Mouse (Mus musculus) embryonic facial prominence, embryonic 11.5 days (tissue): ENCODE results near the gene Spry1. TPM values are rescaled to one million over a fixed set of nuclear protein-coding genes. Genes with fewer than 3 reads are reported as not detected.

Experiments used
- ATAC-seq: fragments of 200-750 bp; cut with Nextera tagmentation; replicated peaks from 2 replicates; pipeline ENCODE4 v1.8.0; 2017; ENCODE audit warnings: low read depth; ENCODE audit not compliant: insufficient number of reproducible peaks, low FRiP score, low TSS enrichment
- DNase-seq: peaks from one replicate; pipeline ENCODE4 v3.0.0-alpha.2; 2015; ENCODE audit warnings: low spot score
- H3K27ac ChIP-seq: fragments of 300-500 bp; sonication (generic); replicated peaks from 2 replicates; pipeline ENCODE4 v1.5.1; 2014; ENCODE audit warnings: mild to moderate bottlenecking, low read depth, low read length, control low read depth
- H3K27me3 ChIP-seq: fragments of 300-500 bp; sonication (generic); 2 replicates; pipeline ENCODE4 v1.6.1; 2014; ENCODE audit warnings: mild to moderate bottlenecking, low read length, moderate library complexity, mixed read lengths; ENCODE audit not compliant: control insufficient read depth, insufficient read depth
- H3K36me3 ChIP-seq: fragments of 300-500 bp; sonication (generic); replicated peaks from 2 replicates; pipeline ENCODE4 v1.6.1; 2014; ENCODE audit warnings: low read depth, mild to moderate bottlenecking, low read length, moderate library complexity, mixed read lengths; ENCODE audit not compliant: control insufficient read depth, insufficient read depth
- H3K4me1 ChIP-seq: fragments of 300-500 bp; sonication (generic); 2 replicates; pipeline ENCODE4 v1.6.1; 2014; ENCODE audit warnings: low read length, mixed read lengths; ENCODE audit not compliant: control insufficient read depth, insufficient read depth
- H3K4me2 ChIP-seq: fragments of 300-500 bp; sonication (generic); 2 replicates; pipeline ENCODE4 v1.6.1; 2014; ENCODE audit warnings: low read depth, mild to moderate bottlenecking, control low read depth, low read length, moderate library complexity
- H3K4me3 ChIP-seq: fragments of 300-500 bp; sonication (generic); 2 replicates; pipeline ENCODE4 v1.5.1; 2014; ENCODE audit warnings: low read depth, low read length, control low read depth
- H3K9ac ChIP-seq: fragments of 300-500 bp; sonication (generic); replicated peaks from 2 replicates; pipeline ENCODE4 v1.6.1; 2014; ENCODE audit warnings: mild to moderate bottlenecking, control low read depth, low read length
- H3K9me3 ChIP-seq: fragments of 300-500 bp; sonication (generic); replicated peaks from 2 replicates; pipeline ENCODE4 v1.6.1; 2016; ENCODE audit warnings: mild to moderate bottlenecking, low read length, inconsistent platforms, mixed read lengths; ENCODE audit not compliant: control insufficient read depth
- WGBS: fragments of 180-500 bp; shearing (Covaris S2); extraction: QIAGEN DNeasy Blood & Tissue Kit; methylation state at CpG from one replicate; pipeline ENCODE4 v1.1.7; 2014; 5-methylcytosine and 5-hydroxymethylcytosine counted together
- polyA plus RNA-seq: library from polyadenylated mRNA; unstranded; fragments of >200 nt; fragmentation: Nextera tagmentation; extraction: Ambion mirVana; gene quantifications from 2 replicates; pipeline ENCODE4 v1.2.1, GENCODE M21; 2014

The Spry1 gene
- polyA plus RNA-seq, 1 experiment from 2014 or later: 15.1 TPM

DNA sequence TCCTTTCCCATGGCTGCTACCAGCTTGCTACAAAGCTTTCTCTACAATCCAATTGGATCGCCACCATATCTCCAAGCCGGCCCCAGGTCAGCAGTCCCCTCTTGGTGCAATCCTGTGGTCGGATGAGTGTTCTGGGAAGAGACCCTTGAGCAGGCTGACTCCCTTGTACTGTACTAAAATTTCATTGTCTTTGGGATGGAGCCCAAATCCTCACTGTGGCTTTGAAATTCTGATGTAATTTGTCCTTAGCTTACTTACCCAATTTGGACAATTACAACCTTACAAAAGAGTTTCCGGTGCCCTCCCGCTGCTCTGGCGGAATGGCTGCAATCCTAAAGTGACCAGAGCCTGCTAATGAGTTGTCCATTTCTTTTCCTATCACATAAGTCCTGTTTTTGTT, 7.5 kb upstream of the Spry1 start:
- Histone ChIP-seq H3K4me2 (no peak overlapping the region), H3K9me3 (no peaks in the 10 kb centered on the region), H3K27me3 (no peaks in the 10 kb centered on the region), H3K4me1 (no peaks in the 10 kb centered on the region), H3K9ac (no peak overlapping the region), H3K36me3 (no peaks in the 10 kb centered on the region), H3K27ac (no peak overlapping the region), H3K4me3 (no peak overlapping the region)
- WGBS: 90% methylated on average over 6 of the region's 6 CpGs
- ATAC-seq (no peak), DNase-seq (no peak)

DNA sequence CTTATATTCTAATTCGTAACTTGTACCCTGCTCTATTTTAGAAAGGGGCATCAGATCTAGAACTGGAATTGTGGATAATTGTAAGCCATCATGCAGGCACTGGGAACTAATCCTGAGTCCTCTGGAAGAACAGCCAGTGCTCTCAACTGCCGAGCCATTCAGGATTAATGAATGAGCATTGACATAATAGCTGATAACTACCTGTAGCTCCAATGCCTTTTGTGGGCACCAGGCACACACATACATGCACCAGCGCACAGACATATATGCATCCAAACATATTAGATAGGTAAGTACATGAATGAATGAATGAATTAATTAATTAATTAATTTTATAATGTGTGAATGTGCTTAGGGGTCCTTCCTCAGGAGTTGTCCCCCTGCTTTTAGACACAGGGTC, 7.0 kb upstream of the Spry1 start:
- H3K4me1 ChIP-seq: no peaks in the 10 kb centered on the region
- no peak overlapping the region for H3K27ac ChIP-seq
- 77% methylated on average over 3 of the region's 3 CpGs for WGBS
- ATAC-seq (no peak), DNase-seq (no peak)
- H3K9ac ChIP-seq: no peak overlapping the region
- no peaks in the 10 kb centered on the region for H3K27me3 ChIP-seq
- no peaks in the 10 kb centered on the region for H3K36me3 ChIP-seq
- H3K9me3 ChIP-seq: no peaks in the 10 kb centered on the region
- H3K4me2 ChIP-seq: no peak overlapping the region
- no peak overlapping the region for H3K4me3 ChIP-seq

DNA sequence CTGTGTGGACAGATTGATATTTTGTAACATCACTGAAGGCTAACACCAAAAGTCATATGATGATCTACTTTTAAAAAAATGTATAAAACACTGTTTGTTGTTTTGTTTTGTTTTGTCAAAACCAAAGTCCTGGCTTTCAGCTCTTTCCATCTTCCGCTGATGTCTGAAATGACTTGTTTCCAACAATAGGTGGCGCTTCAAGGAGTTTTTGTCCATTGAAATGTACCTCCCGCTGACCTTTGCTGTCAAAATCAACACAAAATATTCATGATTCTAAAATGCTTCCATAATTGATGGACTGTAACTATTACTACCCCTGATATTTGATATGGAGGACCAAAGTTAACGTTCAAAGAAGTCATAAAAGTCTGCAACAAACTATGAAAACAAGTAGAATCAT, 5.1 kb upstream of the Spry1 start:
- DNase-seq: peak; percentile 66
- no peak for ATAC-seq
- WGBS: 37% methylated on average over 4 of the region's 4 CpGs
- no peaks in the 10 kb centered on the region for H3K27me3 ChIP-seq
- no peak overlapping the region for H3K4me3 ChIP-seq
- H3K9me3 ChIP-seq: no peaks in the 10 kb centered on the region
- H3K36me3 ChIP-seq: no peaks in the 10 kb centered on the region
- H3K9ac ChIP-seq: no peak overlapping the region
- H3K27ac ChIP-seq: no peak overlapping the region
- no peaks in the 10 kb centered on the region for H3K4me1 ChIP-seq
- no peak overlapping the region for H3K4me2 ChIP-seq

DNA sequence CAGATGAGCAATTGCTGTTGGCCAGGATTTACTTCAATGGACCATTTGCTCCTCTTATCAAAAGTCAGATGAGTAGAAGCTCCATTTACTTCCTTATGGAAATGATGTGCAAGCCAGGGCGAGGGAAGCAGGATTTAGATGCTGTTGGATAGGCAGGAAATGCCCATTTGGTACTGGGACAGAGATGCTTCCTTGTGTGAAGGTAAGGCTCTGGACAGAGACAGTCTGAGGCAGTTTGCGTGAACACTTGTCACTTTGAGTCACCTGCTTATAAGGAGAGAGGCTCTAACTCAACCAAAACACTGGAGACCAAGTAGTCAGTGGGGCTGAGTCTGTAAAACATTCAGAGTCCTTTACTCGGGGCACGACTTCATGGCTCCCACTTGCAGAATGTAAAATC, 2.8 kb upstream of the Spry1 start:
- no peak overlapping the region for H3K27ac ChIP-seq
- H3K9me3 ChIP-seq: no peaks in the 10 kb centered on the region
- no peaks in the 10 kb centered on the region for H3K4me1 ChIP-seq
- H3K27me3 ChIP-seq: no peaks in the 10 kb centered on the region; the same call in 1 of the 2 replicates
- H3K4me2 ChIP-seq: no peak overlapping the region
- no peak overlapping the region for H3K9ac ChIP-seq
- ATAC-seq (no peak), DNase-seq (no peak)
- WGBS: 85% methylated on average over 4 of the region's 4 CpGs
- H3K4me3 ChIP-seq: no peak overlapping the region
- no peaks in the 10 kb centered on the region for H3K36me3 ChIP-seq

DNA sequence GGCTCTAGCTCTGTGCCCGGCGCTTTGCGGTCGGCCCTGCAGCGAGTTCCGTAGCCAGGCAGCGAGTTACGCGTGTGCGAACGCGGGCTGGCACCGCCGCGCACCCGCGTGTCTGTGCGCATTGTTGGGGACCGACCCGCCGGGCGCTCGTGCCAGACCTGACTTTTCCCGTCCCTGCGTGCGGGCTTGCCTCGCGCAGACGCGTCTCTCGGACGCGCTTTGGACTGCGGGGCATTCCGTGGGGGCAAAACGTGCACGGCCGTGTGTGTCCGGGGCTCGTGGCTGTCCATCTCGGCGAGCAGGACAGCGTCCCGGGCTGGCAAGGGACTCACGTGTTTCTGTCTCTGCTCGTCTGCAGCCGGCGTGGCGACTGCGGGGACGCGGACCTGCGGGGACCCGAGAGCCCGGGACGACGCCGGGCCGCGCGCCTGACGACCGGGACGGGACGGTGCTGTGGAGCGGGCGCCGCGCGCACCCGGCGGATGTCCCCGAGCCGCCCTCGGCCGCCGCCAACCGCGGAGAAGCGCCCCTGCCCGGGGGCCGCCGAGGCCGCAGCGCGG, 495 bp downstream of the Spry1 start:
- DNase-seq (peak; percentile 37), ATAC-seq (peak; percentile 66)
- no peaks in the 10 kb centered on the region; the same call in 1 of the 2 replicates for H3K27me3 ChIP-seq
- under 1% methylated on average over 66 of the region's 86 CpGs for WGBS
- no peaks in the 10 kb centered on the region for H3K9me3 ChIP-seq
- H3K36me3 ChIP-seq: no peaks in the 10 kb centered on the region; the same call in none of the 2 replicates
- peak overlapping the region; percentile 86 for H3K4me2 ChIP-seq
- peak overlapping the region; percentile 81 for H3K27ac ChIP-seq
- H3K4me3 ChIP-seq: peak overlapping the region; percentile 83
- peaks cover 4% of the 10 kb centered on the region for H3K4me1 ChIP-seq
- peak overlapping the region; percentile 87 for H3K9ac ChIP-seq

DNA sequence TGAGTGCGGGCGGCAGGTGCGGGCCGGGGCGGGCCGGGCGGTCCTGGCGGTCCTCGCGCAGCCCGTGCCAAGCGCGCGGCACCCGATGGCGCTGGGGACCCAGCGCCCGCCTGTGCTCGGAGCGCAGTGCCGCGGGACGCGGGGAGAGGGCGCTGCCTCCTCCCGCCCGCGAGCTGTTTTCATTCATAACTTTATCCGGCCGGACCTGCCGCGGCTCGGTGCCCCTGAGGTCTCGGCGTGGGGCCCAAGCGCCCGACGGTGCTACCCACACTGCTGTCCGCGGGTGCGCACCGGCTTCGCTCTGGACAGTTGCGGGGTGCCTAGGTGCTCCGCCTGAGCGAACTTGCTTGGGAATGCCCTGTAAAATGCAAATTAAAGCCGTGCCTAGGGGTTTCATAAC, 1.1 kb downstream of the Spry1 start:
- Histone ChIP-seq H3K9me3 (no peaks in the 10 kb centered on the region), H3K4me2 (peak overlapping the region; percentile 86), H3K9ac (peak overlapping the region; percentile 87), H3K27ac (peak overlapping the region; percentile 81; the same call in 1 of the 2 replicates), H3K4me1 (peaks cover 4% of the 10 kb centered on the region), H3K4me3 (peak overlapping the region; percentile 83), H3K36me3 (no peaks in the 10 kb centered on the region; the same call in none of the 2 replicates), H3K27me3 (no peaks in the 10 kb centered on the region; the same call in 1 of the 2 replicates)
- ATAC-seq: peak; percentile 45
- WGBS: 0% methylated on average over 40 of the region's 47 CpGs
- DNase-seq: peak; percentile 81

DNA sequence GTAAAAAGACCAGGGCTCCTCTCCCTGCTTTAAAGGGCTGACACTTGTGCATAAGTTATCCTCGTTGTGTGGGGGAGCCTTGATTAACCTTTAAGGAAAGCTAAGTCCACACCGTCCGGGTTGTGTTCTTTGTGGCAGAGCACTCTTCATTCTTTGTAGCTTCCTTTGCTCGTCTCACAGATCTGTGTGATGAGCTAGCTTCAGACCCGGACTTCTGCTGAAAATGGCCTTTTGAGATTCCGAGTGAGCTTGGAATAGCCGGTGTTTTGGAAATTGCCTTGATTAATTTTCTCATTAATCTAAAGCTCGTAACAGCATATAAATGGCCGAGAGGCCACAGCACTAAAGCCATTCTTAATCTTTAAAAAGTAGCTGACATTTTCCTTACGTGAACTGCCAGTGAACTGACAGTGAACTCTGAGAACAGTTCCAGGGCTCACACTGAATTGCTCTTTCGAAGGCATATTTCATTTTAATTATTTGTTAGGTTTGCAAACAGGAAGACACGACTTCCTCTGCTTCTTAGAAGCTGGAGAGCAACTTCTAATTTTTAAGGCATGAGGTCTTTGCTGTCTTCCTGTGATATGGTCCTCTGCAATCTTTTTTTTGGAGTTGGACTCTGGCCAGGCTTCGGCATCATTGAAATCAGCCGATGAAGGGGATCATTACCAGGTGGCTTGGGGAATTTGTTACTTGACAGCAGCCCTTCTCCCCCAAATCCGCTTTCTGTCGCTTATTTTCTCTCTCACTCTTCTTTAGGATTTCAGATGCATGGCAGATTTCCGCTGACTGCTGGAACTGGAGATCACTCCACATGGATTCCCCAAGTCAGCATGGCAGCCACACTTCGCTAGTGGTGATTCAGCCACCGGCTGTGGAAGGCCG, 2.3 kb downstream of the Spry1 start:
- DNase-seq (no peak), ATAC-seq (no peak)
- WGBS: 48% methylated on average over 20 of the region's 20 CpGs
- Histone ChIP-seq H3K4me2 (peak overlapping the region; percentile 41), H3K9me3 (no peaks in the 10 kb centered on the region), H3K4me3 (peak overlapping the region; percentile 83), H3K36me3 (no peaks in the 10 kb centered on the region; the same call in none of the 2 replicates), H3K27ac (no peak overlapping the region), H3K4me1 (peaks cover 4% of the 10 kb centered on the region), H3K27me3 (no peaks in the 10 kb centered on the region; the same call in 1 of the 2 replicates), H3K9ac (peak overlapping the region; percentile 44; the same call in 1 of the 2 replicates)
